Mouse (Mus musculus) hindbrain, postnatal 0 days (tissue): ENCODE measurements at regions not wholly inside any gene's neighbourhood (a gene's known extent, or its start where the extent isn't known, plus 50 kb on each side); places are given as distances from the start of the nearest gene placed in this dataset.
A peak's percentile ranks its signal among the peaks of the same experiment; 100 is the strongest.

Source experiments
- ATAC-seq: fragments of 200-750 bp; cut with Nextera tagmentation; 2 replicates; pipeline ENCODE4 v1.8.0; 2017; ENCODE audit warnings: mild to moderate bottlenecking, moderate TSS enrichment, moderate library complexity
- DNase-seq: peaks from one replicate; pipeline ENCODE4 v3.0.0-alpha.2; 2015; ENCODE audit warnings: low spot score
- H3K27ac ChIP-seq: fragments of 300-500 bp; sonication (generic); 2 replicates; pipeline ENCODE4 v1.5.1; 2014; ENCODE audit warnings: mild to moderate bottlenecking
- H3K27me3 ChIP-seq: fragments of 300-500 bp; sonication (generic); 2 replicates; pipeline ENCODE4 v1.6.1; 2014; ENCODE audit warnings: low read length, mixed read lengths; ENCODE audit not compliant: insufficient read depth
- H3K36me3 ChIP-seq: fragments of 300-500 bp; sonication (generic); 2 replicates; pipeline ENCODE4 v1.6.1; 2014; ENCODE audit warnings: low read length, mixed read lengths; ENCODE audit not compliant: insufficient read depth
- H3K4me1 ChIP-seq: fragments of 300-500 bp; sonication (generic); 2 replicates; pipeline ENCODE4 v1.6.1; 2014; ENCODE audit warnings: antibody characterized with exemption, low read length, mixed read lengths; ENCODE audit not compliant: insufficient read depth
- H3K4me2 ChIP-seq: fragments of 300-500 bp; sonication (generic); 2 replicates; pipeline ENCODE4 v1.6.1; 2014; ENCODE audit warnings: low read depth, mild to moderate bottlenecking, low read length, moderate library complexity, mixed read lengths
- H3K4me3 ChIP-seq: fragments of 300-500 bp; sonication (generic); 2 replicates; pipeline ENCODE4 v1.5.1; 2014; ENCODE audit warnings: low read length
- H3K9ac ChIP-seq: fragments of 300-500 bp; sonication (generic); replicated peaks from 2 replicates; pipeline ENCODE4 v1.6.1; 2014; ENCODE audit warnings: mild to moderate bottlenecking, low read length, moderate library complexity, mixed read lengths
- H3K9me3 ChIP-seq: fragments of 300-500 bp; sonication (generic); 2 replicates; pipeline ENCODE4 v1.6.1; 2016; ENCODE audit warnings: low read length, mixed read lengths
- CTCF ChIP-seq: IDR thresholded peaks from 2 replicates; pipeline ENCODE4 v1.5.1; 2016; ENCODE audit warnings: antibody characterized with exemption, control low read depth, low read depth
- WGBS: fragments of 180-500 bp; shearing (Covaris S2); extraction: QIAGEN DNeasy Blood & Tissue Kit; methylation state at CpG from one replicate; pipeline ENCODE4 v1.1.7; 2014; 5-methylcytosine and 5-hydroxymethylcytosine counted together

- H3K9ac ChIP-seq, result no peak overlapping the region
- no peak overlapping the region for H3K27ac ChIP-seq
- no peaks in the 10 kb centered on the region for H3K36me3 ChIP-seq
- no peaks in the 10 kb centered on the region for H3K27me3 ChIP-seq
- WGBS, result 67% methylated on average over 1 of the region's 1 CpGs
- H3K4me1 ChIP-seq, result no peaks in the 10 kb centered on the region
- ATAC-seq, result no peak
- H3K9me3 ChIP-seq, result no peaks in the 10 kb centered on the region
- peak; percentile 8 for DNase-seq
- TF ChIP-seq CTCF, result no peak
- no peak overlapping the region for H3K4me2 ChIP-seq
- no peak overlapping the region for H3K4me3 ChIP-seq
Observed at GRCm38 (mm10) chr6:9999457-9999856, 1051.2 kb downstream of the Nxph1 start.
